Mouse (Mus musculus) natural killer cell, adult 2 months (primary cell): ENCODE results near the gene Pan3.

Source experiments
- DNase-seq, 2 experiments: peaks; one replicate each; pipeline ENCODE4 v3.0.0; 2022; ENCODE audit warnings: low spot score in 2 of 2

Gene Pan3

DNA sequence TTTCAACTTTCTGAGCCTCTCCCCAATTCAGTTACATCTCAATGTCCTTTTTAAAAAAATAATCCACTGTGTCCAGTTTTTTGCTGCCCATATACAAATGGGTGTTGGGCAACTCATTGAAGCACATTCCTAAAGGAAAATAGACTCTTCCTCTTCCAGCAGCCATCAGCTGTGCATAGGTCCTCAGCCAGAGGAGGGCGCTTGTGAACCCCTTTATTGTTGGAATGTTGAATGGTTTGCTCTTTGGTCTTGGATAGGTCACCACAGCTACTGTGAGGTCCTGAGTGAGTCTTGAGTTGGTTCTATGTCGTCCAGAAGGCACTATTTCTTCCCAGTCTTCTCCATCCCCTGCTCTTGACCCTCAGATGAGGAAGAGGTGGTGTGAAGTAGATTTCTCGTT lies 54.2 kb downstream of the Pan3 start:
- DNase-seq: no peak

DNA sequence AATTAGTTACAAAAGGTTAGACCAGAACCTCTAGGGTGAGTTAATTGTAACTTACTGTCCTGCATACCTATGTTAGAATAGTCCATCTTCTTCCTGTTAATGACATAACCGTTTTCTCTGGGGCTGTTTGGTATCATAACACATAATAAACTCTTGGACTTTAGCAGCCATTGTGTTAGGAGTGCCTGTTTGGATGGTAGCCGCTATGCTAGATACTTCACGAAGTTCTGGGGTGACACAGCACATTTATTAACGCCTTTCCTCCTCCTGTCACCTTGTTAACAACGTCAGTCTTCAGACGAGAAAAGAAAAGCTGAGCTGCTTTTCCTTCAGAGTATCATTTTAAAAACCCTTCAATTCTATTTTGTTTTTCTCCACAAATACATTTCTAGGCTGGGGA lies 59.3 kb downstream of the Pan3 start:
- no peak for DNase-seq

DNA sequence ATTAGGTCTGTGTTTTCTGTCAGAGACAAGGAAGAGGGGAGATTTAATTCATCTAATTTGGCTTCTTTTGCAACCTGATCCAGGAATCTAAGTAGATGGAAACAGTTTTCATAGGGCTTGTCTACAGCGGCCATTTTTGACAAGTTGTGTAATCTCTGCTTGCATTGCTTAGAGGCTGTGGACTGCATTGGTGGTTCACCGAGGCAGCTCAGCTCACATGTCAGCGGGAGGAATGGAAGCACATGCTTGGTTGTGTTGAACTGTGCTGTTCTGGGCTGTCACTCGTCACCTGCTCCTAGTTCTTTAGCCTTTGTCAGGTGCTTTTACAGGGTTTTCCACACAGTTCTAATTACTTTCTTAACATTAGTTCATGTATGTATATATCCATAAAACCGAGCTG lies 60.9 kb downstream of the Pan3 start:
- no peak for DNase-seq

DNA sequence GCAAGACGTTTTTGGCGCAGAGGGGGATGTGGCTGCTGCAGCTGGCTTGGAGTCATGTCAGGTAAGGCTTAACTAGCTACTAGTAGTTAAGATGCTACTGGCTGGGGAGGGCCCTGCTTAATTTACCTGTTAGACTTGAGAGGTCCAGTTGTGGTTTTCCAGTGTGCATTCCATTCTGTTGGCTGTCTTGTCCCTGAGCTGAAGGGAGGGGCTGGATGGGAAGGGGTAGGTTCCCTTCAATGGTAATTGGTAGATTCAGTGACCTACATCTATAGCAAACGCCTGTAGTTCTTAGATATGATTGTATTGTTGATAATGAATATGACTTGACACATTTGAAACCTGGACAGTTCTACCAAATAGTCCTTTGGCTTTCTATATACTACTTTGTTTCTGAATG lies 62.5 kb downstream of the Pan3 start:
- no peak for DNase-seq

DNA sequence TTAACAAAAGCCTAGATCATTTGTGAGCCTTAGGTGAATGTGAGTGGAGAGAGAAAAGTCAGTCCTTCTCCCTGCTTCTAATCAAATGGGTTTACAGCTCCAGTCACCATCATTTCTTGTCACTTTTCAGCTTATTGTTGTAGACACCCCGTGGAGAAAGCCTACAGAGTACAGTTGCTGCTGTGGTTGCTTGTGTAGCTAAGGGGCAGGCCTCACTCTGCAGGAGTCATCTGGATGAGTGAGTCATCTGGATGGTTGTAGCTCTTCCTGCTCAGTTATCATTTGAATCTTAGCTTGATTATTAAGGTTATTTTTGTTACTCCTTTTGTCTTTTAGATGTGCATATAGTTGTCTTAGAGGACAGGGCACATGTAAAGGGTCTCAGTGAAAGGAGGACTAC lies 63.2 kb downstream of the Pan3 start:
- DNase-seq: no peak

DNA sequence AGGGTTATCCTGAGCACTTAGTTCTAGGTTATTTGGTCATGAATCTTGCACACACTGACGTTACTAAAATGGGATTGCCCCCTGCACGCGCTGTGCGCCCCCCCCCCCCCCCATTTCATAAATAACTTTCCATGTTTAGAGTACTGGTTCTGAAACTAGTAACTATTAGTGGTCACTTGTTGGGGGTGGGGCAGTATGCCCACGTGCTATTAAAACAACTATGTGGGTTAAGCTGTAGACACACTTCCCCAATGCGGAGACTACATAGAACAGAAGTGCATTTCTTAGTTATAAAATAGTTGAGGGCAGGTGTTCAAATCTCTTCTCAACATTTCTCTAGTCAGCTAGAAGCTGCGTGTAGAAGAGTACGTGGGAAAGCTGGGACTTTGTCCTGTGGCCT lies 63.7 kb downstream of the Pan3 start:
- DNase-seq: no peak

DNA sequence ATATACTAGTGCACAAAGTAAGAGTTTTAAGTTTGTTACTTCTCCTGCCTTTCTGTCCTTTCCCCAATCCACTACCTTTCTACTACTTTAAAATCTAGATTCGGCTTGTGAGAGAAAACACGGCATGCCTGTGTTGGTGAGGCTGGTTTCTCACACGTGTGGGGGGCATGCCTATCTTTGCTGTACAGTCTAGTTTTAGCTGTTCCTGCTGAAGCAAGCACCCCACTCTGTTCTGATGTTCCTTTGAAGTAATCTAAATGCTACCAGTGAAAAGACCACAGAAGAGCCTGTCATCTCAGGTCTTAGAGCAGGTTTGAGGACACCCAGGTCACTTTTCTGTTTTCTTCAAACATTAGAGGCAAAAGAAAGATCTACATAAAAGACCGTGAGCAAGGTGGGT lies 64.4 kb downstream of the Pan3 start:
- DNase-seq: no peak

DNA sequence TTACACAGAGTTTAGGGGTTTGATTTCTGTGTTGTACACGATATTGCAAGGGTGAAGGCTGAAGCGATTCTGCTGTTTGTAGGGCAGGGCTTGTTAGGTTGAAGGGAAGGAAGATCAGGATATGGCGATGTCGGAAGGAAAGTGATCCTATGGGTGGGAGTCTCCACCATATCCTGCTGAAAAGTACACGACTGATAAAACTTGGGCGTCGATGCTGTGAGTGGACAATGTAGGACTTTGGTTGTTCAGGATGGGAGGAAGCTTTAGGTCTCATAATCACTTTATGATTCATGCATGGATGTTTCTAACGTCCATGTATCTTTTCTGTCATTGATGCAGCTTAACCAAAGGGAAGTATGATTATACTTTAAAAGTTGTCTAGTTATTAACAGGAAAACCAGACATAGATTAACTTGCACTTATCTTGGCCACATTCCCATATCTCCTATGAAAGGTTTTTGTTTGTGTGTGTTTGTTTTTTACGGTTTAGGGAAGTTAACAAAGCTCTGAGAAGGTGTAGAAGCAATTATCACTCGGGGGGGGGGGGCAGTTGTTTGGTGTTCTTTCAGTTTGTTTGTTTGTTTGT lies 64.9 kb downstream of the Pan3 start:
- DNase-seq: no peak

DNA sequence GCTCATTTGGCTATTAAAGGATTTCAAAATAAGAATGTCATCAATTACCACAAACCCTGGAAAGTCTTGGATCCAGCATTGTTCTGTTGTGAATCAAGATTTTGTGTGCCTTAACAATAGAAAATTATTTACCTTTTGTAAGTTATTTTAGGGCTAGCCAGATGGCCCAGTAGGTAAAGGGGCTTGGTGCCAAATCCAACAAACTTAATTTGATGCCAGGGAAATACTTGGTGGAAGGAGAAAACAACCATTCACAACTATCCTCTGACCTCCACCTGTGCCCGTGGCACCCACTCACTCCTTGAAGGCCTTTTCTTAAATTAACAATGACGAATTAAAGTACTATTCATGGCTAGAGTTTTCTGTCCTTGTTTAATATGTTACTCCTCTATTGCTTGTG lies 66.0 kb downstream of the Pan3 start:
- no peak for DNase-seq

DNA sequence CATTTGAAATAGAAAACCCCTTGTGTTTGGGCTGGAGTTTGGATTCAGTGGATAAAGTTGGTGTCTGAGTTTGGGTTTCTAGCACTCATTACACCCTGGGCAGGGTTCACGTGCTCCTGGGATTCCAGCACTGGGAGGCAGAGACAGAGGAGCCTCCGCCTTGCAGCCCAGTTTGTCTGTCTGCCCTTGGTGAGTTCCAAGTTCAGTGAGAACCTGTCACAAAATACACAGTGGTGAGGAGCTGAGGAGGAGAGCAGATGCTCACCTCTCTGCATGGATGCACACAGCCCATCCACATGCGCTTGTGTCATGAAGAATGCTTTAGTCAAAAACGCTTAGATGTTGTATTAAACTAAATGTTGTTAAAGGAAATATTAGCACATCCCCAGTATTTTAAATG lies 67.0 kb downstream of the Pan3 start:
- DNase-seq: no peak

DNA sequence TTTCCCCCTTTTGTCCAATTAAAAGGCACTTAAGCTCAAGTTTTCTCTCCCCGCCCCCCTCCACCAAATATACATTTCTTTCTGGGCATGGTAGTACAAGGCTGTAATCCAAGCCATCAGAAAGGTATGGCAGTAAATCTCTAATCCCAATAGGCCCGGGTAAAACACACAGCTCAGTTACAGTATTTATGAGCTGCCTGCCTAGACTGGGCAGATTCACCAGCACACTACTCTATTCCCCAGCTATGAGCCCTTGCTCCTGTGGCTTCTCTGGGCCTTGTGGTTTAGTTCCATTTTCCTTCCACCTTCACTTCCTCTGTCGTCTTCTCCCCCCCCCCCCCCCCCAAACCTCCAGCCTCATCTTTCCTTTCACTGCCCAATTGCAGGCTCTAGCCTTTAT lies 67.8 kb downstream of the Pan3 start:
- DNase-seq: no peak

DNA sequence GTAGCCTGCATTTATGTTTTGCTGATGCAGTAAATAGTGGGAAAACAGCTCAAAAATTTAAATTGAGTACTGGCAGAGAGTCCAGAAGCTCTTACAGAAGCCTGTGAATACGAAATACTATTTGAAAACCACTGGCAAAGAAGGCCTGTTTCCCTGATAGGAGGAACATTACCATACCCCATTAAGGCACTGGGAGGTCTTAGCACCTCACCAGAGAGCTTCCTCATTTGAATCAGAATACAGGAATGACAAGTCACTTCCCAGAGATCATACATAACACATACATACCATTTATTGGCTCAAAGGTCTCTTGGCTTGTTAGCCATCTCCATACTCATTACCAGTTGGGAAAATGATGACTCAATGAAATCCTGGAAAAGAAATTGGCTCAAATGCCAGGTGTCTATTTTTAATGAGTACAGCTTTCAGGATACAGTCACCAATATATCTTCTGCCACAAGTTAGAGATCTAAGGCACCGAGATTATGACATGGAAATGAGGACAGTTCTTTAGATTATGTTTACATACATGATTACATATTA lies 71.6 kb downstream of the Pan3 start:
- DNase-seq: no peak

DNA sequence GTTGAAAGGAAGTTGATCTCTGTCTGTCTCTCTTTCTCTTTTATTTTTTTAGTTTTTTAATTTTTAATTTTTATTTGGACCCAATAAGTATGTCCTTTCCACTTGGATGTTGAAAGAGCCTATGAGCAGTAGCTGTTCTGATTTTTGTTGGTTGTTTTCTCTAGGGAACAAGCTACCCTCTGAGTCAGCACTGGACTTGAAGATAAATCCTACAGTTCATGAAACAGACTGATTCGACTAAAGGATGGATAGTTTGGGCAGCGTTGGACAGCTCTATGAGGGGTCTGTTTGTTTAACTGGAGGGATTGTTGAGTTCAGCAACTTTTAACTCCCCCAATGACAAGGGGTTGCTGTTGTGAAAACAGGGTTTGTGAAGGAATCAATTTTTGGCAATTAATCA lies 73.0 kb downstream of the Pan3 start:
- no peak for DNase-seq

DNA sequence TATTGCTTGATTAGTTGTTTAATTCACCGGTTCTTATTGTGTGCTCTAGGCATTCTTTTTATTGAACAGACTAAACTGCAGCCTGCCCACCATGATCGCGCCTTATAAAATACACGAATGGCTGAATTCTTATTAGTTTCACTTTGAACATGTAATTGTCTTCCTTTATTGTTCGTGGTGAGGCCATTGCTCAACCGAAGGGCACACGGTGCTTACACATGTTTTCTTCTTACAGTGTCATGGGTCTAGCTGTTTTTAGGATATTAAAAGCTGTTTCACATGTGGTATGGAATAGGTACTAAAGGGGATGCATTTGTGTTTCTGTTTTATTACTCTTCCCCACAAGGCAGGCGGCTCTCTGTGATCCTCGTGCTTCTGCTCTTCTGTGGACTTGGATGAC lies 81.4 kb downstream of the Pan3 start:
- DNase-seq: no peak

DNA sequence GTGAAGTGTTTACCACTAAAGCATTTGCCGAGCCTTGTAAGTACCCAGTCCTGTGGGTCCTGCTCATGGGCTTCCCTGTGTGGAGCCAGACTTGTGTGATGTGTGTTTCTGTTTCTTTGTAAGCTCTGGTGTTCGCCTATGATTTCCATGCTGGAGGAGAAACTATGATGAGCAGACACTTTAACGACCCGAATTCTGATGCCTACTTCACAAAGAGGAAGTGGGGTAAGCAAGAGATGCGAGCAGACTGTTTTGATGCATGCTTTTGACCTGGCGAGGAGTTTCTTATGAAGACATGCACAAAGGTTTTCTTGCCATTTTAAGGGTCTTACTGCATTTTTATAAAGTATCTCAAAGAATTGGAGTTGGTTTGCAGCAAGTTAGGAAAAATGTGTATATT lies 97.0 kb downstream of the Pan3 start:
- no peak for DNase-seq

DNA sequence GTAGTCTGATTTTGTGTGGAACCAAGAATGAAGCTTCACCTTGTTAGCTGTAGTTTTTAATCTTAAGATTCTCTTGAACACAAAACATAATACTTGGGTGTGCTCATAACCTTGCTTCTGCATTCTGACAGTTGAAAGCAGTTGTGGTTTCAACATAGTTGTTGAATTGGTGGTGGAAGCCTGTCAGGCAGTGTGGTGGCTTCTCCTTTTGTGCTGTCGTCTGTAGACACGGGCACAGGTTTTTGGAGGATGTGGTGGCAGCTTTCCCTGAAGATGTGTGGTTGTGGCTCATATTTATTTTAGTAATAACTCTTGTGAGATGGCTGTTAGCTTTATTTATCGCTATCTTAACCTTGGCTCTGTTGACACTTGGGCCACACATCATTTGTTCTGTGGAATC lies 97.8 kb downstream of the Pan3 start:
- DNase-seq: peak in 1 of 2 experiments; percentile 19

DNA sequence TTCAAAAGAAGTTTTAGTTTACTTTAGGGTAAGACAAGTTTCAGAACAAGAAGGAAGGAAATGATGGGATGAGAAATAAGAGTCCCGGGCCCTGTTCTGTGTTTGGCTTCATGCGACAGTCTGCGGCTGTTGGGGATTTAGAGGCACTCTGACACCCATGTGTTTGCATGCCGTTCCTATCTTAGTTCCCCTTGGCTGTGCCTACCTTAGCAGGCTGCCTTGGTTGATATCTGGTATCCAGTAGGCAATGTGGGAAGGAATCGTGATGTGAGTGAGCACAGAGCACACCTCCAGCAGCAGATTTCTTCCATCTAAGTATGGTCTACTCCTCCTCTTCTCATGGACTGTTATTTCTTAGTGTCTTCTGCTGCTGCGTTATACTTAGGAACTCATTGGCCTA lies 102.1 kb downstream of the Pan3 start:
- no peak for DNase-seq

DNA sequence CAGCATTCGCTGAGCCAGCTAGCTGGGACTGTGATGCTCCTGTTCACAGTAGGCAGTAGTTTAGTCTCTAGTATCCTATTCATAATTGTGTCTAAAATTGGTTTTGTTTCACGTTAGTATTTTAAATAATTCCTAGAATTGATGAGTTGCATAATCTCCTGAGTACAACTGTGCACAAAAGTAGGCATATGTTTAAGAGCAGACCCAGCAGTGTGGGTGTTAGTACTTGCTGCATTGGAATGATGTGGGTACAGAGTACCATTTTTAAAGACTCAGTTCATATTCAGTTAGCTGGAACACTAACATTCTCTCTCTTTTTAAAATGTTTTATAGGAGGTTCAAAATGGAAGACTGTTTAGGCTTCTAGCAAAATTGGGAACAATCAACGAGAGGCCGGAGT lies 109.4 kb downstream of the Pan3 start:
- no peak for DNase-seq

DNA sequence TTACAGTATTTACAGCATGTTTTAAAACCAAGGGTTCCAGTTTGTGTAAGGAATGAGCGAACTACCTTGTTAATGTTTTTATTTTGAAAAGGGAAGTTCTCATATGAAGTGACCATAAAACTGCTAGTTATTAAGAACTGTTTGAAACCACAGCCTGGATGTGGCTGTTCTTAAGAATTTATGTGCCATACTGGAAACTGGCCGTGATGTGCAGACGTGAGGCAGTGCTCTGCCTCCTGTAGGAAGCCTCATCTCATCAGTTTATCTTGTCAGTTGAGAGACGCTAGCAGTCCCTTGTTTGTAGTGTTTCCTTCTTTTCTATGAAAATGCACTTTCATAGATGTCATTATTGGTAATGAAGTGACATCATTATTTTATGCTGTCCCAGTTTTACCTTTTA lies 109.9 kb downstream of the Pan3 start:
- DNase-seq: no peak

DNA sequence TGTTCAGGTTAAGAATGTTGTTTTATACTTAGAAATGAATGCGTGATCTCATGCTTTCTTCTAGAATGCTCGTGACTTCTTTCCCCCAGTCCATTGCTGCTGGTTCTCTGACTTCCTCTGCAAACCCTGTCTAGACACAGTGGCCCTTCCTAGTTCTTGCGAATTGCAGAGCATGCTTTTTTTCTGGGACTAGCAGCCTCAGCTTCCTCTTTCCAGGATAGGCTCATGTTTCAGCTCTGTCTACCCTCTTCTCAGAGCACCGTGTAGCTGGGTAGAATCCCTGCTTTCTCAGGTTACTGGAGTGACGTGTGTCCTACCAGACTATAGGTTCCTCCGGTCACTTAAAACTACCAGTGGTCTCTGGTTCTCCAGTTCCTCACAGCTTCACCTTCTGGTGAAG lies 112.3 kb downstream of the Pan3 start:
- no peak for DNase-seq

DNA sequence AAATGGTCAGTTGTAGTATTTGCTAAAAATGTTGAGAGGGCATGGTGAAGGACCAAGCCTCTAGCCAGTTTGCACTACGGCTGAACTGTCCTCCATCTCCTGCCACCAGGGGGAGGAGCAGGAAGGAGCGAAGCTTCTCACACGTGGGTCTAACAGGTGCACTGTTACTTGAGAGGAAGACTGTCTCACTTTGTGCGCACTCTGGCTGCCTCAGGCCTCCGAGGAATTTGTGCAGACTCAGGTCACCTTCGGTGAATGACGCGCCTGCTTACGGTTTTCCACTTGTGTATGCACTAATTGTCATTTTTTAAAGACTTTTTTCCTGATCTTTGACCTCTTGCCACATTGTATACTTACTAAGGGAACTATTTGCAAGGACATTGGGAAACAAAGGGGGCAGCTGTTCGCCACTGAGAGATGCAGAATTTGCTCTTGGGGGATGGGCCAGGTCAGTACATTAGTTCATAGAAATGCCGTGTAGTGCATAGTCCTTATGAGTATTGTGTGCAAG lies 115.8 kb downstream of the Pan3 start:
- no peak for DNase-seq

DNA sequence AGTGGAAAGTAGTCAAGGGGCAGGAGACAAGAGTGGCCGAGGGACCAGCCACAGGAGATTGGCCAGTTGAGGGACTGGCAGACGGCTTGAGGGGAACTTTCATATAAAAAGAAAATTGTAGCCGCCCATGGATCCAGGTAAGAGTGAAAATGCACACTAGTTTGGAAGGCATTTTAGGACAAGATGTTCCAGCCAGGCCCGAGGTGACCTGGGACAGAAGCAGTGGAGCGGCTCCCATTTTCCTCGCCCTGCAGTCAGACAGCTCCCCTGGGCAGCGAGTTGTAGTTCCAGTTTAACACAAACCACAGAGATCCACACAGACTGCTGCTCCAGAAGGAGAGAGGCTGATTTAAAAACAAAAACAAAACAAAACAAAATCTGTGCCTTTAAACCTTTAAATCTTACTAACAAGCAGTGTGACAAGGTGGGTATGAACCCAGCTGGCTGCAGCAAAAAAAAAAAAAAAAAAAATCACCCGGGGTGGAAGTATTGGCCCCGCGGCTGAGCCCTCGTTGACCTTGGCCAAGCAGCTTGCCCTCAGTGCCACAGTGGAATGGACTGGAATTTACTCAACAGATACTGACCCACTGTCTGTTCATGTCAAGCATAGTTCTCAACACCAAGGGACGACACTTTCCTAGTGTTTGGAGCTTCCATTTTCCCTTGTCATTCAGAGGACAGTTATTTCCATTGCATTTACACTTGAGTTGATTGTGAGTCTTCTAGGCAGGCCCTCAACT lies 119.2 kb downstream of the Pan3 start:
- DNase-seq: no peak

DNA sequence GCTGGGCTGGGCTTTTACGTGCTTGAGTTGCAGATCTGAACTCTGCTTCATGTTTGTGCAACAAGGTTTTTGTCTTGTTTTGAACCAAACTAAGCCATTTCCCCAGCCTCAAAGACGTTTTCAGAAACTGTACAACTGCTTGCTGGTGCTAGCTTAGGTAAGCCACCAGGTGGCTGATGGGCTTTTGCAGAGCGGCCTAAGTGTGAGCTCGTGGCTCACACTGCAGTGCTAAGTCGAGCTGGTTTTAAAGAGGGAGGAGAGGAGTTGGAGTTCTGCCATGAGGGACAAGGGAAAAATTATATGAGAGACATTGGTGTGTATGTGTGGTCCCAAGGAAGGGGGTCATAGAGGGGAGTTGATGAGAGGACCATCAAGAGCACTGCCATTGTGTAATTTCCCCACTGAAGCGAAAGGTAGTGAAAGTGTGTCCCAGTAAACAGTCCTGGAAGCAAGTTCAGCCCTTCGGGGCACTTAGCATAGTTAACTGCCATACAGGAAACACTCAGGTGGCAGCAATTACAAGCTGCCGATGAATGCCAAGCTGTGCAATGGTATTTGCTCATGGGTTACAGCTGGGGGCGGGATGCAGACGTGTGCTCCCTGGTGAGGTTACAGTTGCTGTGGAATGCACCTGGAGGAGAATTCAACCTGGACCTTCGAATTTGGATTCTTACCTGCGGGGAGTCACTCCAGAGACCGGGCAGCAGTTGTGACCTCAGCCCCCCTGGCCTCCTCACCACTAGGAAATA lies 122.1 kb downstream of the Pan3 start:
- no peak for DNase-seq
